Mouse (Mus musculus): ENCODE data around the gene Rbm38. TPM values are rescaled to one million over a fixed set of nuclear protein-coding genes. Genes with fewer than 3 reads are reported as not detected.

The Rbm38 gene
- 124 and 126 TPM in 2 replicates for polyA plus RNA-seq (2015; fragmentation: Nextera tagmentation; extraction: Ambion mirVana)

DNA sequence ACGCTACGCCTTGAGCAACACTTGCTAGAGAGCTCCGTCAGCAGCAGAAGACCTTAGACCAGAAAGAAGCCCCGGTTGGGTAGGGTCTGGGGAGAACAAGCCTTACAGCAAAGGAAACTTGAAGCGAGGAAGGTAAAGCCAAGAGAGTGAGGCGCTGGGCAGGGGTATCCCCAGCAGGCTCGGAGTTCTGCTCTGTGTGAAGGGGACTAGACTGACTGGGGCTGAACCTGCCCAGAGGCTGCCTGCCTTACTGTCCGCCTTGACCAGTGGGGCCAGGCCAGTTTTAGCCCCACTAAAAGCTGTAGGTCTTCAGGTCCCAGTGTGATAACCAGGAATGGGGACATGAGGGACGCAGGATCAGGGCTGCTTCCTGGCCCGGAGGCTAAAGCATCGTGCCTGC, at the start of gene Rbm38:
TSS of gene Rbm38 (plus strand) at position 69 of the 400 bp plus-strand sequence.
- Histone ChIP-seq H3K4me1 (ENCODE audit: insufficient read depth) (peaks cover 66% of the 10 kb centered on the region), H3K27ac (ENCODE audit: low read depth) (0 out of 2 replicates have a peak within 1 kb of the TSS, but pooled peaks have one; percentile 0), H3K4me2 (ENCODE audit: low read depth, low read length) (peak within 1 kb of the TSS; percentile 92), H3K9me3 (ENCODE audit: low read length) (no peaks in the 10 kb centered on the region), H3K9ac (replicated peaks) (peak within 1 kb of the TSS; percentile 56), H3K36me3 (replicated peaks; ENCODE audit: insufficient read depth, low read length) (peaks cover 36% of the 10 kb centered on the region), H3K27me3 (ENCODE audit: insufficient read depth, low read length) (no peaks in the 10 kb centered on the region), H3K4me3 (ENCODE audit: low read depth, low read length) (peak within 1 kb of the TSS; percentile 93)
- ATAC-seq (no peak), DNase-seq (no peak)
- WGBS (ENCODE audit: insufficient replicate concordance), result 47% methylated on average over 11 of the region's 11 CpGs
- TF ChIP-seq EP300 (IDR thresholded peaks at IDR 0.05; ENCODE audit: low read depth), result no peak
- no peak for TF ChIP-seq CTCF (IDR thresholded peaks at IDR 0.05; ENCODE audit: low read depth)

DNA sequence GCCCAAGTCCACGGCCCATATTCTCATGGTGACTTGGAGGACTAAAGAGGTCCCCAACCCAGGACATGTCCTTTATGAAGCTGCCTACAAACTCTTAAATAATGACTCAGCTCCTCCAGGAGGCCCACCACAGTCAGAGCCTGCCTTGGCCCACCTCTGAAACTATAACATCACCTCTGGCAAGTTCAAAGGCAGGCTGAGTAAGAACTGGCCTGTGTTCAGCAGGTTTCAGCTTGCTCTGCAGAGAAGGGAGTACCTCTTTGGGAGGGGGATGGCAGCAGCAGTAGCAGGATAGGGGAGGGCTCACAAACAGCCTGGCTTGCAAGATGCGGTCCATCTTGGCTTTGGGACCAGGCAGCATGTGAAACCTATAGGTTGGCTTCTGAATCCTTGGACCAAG, 48.4 kb upstream of the Rbm38 start:
- Histone ChIP-seq H3K4me2 (ENCODE audit: low read depth, low read length) (no peak overlapping the region), H3K9ac (replicated peaks) (no peak overlapping the region), H3K27ac (ENCODE audit: low read depth) (no peak overlapping the region), H3K4me3 (ENCODE audit: low read depth, low read length) (no peak overlapping the region), H3K27me3 (ENCODE audit: insufficient read depth, low read length) (no peaks in the 10 kb centered on the region), H3K9me3 (ENCODE audit: low read length) (no peaks in the 10 kb centered on the region), H3K36me3 (replicated peaks; ENCODE audit: insufficient read depth, low read length) (no peaks in the 10 kb centered on the region), H3K4me1 (ENCODE audit: insufficient read depth) (peaks cover 3% of the 10 kb centered on the region; the same call in 1 of the 2 replicates)
- no peak for DNase-seq
- TF ChIP-seq EP300 (IDR thresholded peaks at IDR 0.05; ENCODE audit: low read depth) (no peak), CTCF (IDR thresholded peaks at IDR 0.05; ENCODE audit: low read depth) (no peak)
- ATAC-seq, result no peak
- 78% methylated on average over 2 of the region's 2 CpGs for WGBS (ENCODE audit: insufficient replicate concordance)

DNA sequence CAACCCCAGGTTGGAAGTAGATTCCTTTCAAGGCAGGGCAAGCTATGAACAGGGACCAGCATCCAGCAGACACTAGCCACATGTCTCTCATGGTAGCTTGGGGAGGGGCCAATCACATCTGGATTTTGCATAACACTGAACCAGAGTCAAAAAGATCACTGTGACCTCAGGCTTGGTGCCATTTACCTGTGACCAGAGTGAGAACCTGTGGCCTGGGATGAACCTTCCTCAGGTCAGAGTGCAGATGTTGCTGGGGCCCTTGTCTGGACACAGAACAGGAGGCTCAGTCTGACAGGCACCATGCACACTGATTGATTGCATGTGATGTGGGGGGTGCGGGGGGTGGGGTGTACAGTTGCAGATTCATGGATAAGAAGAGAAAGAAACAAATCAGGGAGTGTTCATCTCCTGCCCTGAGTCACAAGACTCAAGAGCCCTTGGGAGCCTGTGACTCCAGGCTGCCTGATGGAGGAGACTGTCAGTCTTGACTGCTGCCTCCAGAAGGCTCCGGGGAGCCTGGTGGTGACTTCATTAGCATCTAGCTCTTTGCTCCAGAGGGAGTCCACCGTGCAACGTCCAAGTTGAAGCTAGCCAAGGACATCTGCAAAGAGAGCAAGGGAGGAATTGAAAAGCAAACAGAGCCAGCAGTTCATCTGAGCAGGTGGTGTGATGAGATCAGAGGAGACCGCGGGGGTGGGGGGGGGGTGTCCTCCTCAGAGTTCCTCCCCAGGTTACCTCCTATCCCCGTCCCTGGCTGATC, 46.3 kb upstream of the Rbm38 start:
- TF ChIP-seq CTCF (IDR thresholded peaks at IDR 0.05; ENCODE audit: low read depth), result no peak
- TF ChIP-seq EP300 (IDR thresholded peaks at IDR 0.05; ENCODE audit: low read depth), result no peak
- WGBS (ENCODE audit: insufficient replicate concordance), result 28% methylated on average over 7 of the region's 7 CpGs
- peak; percentile 53 for ATAC-seq
- no peak for DNase-seq
- no peak overlapping the region for H3K9ac ChIP-seq (replicated peaks)
- H3K36me3 ChIP-seq (replicated peaks; ENCODE audit: insufficient read depth, low read length), result no peaks in the 10 kb centered on the region
- no peak overlapping the region for H3K27ac ChIP-seq (ENCODE audit: low read depth)
- no peaks in the 10 kb centered on the region for H3K9me3 ChIP-seq (ENCODE audit: low read length)
- H3K4me2 ChIP-seq (ENCODE audit: low read depth, low read length), result no peak overlapping the region
- H3K4me3 ChIP-seq (ENCODE audit: low read depth, low read length), result no peak overlapping the region
- peaks cover 10% of the 10 kb centered on the region; the same call in 1 of the 2 replicates for H3K4me1 ChIP-seq (ENCODE audit: insufficient read depth)
- H3K27me3 ChIP-seq (ENCODE audit: insufficient read depth, low read length), result no peaks in the 10 kb centered on the region

DNA sequence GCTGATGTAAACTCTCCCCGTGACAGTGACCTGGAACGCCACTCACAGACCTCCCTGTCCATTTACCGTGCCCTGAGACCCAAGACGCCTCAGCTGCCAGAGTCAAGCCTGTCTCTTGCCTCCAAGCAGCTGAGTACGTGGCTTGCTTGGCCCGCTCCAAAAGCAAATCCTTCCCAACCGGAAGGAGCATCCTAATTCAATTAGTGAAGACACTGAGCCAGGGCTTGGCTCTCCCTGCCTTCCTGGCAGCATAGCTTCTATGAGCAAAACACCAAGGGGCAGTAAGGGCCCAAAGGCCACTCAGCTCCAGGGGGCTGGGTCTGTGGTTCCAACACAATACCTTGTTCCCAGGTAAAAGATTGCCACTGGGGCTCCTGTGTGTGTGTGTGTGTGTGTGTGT, 45.6 kb upstream of the Rbm38 start:
- Histone ChIP-seq H3K9ac (replicated peaks) (no peak overlapping the region), H3K36me3 (replicated peaks; ENCODE audit: insufficient read depth, low read length) (no peaks in the 10 kb centered on the region), H3K4me2 (ENCODE audit: low read depth, low read length) (no peak overlapping the region), H3K27me3 (ENCODE audit: insufficient read depth, low read length) (no peaks in the 10 kb centered on the region), H3K9me3 (ENCODE audit: low read length) (no peaks in the 10 kb centered on the region), H3K27ac (ENCODE audit: low read depth) (no peak overlapping the region), H3K4me1 (ENCODE audit: insufficient read depth) (peaks cover 10% of the 10 kb centered on the region; the same call in 1 of the 2 replicates), H3K4me3 (ENCODE audit: low read depth, low read length) (no peak overlapping the region)
- WGBS (ENCODE audit: insufficient replicate concordance), result 56% methylated on average over 7 of the region's 7 CpGs
- no peak for TF ChIP-seq CTCF (IDR thresholded peaks at IDR 0.05; ENCODE audit: low read depth)
- DNase-seq (no peak), ATAC-seq (no peak)

DNA sequence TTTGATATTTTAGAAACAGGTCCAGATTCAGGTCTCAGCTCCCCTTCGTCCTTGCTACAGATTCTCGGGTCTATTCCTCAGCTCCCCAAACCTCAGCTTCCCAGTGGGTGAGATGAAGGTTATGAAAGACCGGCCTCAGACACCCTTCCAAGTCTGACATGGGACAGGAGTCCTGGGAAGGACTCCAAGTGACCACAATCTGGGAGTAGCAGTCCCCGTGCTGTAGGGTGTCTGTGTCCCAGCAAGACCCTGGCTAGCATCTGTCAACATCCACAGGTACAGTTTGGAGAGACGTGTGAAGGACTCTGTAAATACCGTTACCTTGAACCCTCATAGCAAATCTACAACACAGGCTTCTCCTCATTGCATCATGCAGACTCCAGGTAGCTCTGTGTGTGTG, 45.1 kb upstream of the Rbm38 start:
- Histone ChIP-seq H3K9ac (replicated peaks) (no peak overlapping the region), H3K36me3 (replicated peaks; ENCODE audit: insufficient read depth, low read length) (no peaks in the 10 kb centered on the region), H3K9me3 (ENCODE audit: low read length) (no peaks in the 10 kb centered on the region), H3K4me3 (ENCODE audit: low read depth, low read length) (no peak overlapping the region), H3K4me1 (ENCODE audit: insufficient read depth) (peaks cover 10% of the 10 kb centered on the region; the same call in 1 of the 2 replicates), H3K4me2 (ENCODE audit: low read depth, low read length) (no peak overlapping the region), H3K27ac (ENCODE audit: low read depth) (no peak overlapping the region), H3K27me3 (ENCODE audit: insufficient read depth, low read length) (no peaks in the 10 kb centered on the region)
- ATAC-seq (no peak), DNase-seq (no peak)
- 68% methylated on average over 6 of the region's 6 CpGs for WGBS (ENCODE audit: insufficient replicate concordance)
- TF ChIP-seq EP300 (IDR thresholded peaks at IDR 0.05; ENCODE audit: low read depth) (no peak), CTCF (IDR thresholded peaks at IDR 0.05; ENCODE audit: low read depth) (no peak)

DNA sequence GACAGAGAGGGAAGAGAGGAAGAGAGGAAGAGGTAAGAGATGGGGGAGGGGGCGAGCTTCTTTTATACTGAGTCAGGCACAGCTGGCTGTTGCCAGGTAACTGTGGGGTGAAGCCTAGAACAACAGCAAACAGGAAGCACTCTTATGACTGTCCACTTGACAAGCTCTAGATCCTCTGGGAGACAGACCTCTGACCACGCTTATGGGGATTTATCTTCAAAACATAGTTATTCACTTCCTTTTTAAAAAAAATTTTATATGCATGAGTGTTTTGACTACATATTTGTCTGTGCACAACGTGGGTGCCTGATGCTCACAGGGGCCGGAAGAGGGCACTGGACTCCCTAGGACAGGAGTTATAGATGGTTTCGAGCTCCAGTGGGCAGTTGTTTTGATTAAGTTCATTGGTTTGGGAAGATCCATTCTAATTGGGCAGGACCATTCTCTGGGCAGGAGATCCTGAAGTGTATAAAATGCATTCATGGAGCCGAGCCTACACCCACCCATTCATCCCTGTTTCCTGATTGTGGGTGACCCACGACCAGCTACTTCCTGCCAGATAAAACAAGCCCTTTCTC, 43.5 kb upstream of the Rbm38 start:
- ATAC-seq, result peak; percentile 28
- DNase-seq, result no peak

More for the DNA sequence above, 43.5 kb upstream of the Rbm38 start:
- Histone ChIP-seq H3K36me3 (replicated peaks; ENCODE audit: insufficient read depth, low read length) (no peaks in the 10 kb centered on the region), H3K27me3 (ENCODE audit: insufficient read depth, low read length) (no peaks in the 10 kb centered on the region), H3K9me3 (ENCODE audit: low read length) (no peaks in the 10 kb centered on the region), H3K4me3 (ENCODE audit: low read depth, low read length) (no peak overlapping the region), H3K4me2 (ENCODE audit: low read depth, low read length) (peak overlapping the region; percentile 38; the same call in 1 of the 2 replicates), H3K27ac (ENCODE audit: low read depth) (peak overlapping the region; percentile 62; the same call in 1 of the 2 replicates), H3K4me1 (ENCODE audit: insufficient read depth) (peaks cover 10% of the 10 kb centered on the region; the same call in 1 of the 2 replicates), H3K9ac (replicated peaks) (no peak overlapping the region)
- no peak for TF ChIP-seq EP300 (IDR thresholded peaks at IDR 0.05; ENCODE audit: low read depth)
- peak; percentile 28; the same call in 1 of the 2 replicates for TF ChIP-seq CTCF (IDR thresholded peaks at IDR 0.05; ENCODE audit: low read depth)
- WGBS (ENCODE audit: insufficient replicate concordance), result 18% methylated on average over 7 of the region's 7 CpGs

Data from liver, postnatal 0 days (tissue).